Mouse (Mus musculus): ENCODE results near the gene Treml4. TPM values are rescaled to one million over a fixed set of nuclear protein-coding genes. Genes with fewer than 3 reads are reported as not detected.

Gene Treml4
- polyA plus RNA-seq, 1 experiment = 0.92 TPM

DNA sequence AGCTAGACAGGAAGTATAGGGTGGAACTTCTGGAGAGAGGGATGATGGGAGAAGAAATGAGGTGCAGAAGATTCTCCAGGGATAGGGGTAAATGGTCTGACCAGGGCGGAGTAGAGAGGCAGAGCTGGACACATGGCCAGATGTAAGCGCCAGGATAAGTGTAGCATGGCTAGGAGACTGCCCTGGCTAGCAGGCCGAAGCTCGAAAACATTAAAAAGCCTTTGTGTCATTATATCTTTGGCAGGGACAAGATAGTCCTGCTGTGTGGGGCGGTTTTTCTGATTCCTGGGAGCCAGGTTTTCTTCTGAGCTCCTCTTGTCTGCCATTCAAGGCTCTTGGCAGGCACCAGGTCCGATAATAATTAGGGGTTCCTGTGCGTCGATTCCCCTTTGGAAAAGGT is 26.5 kb upstream of the Treml4 start:
- Histone ChIP-seq H3K27me3 (replicated peaks; ENCODE audit: control insufficient read depth, insufficient read depth, low read length) (no peaks in the 10 kb centered on the region), H3K4me3 (ENCODE audit: insufficient read depth, low read depth, low read length) (no peak overlapping the region), H3K4me1 (ENCODE audit: control insufficient read depth, insufficient read depth, low read length) (no peaks in the 10 kb centered on the region), H3K27ac (ENCODE audit: insufficient read depth, low read depth, low read length) (no peak overlapping the region), H3K36me3 (ENCODE audit: control insufficient read depth, insufficient read depth, low read length) (no peaks in the 10 kb centered on the region)
- WGBS = 93% methylated on average over 8 of the region's 8 CpGs
- TF ChIP-seq CTCF (conservative IDR thresholded peaks at IDR 0.05; ENCODE audit: insufficient read depth, insufficient read length, low read depth, low read length) = no peak
- no peak for TF ChIP-seq POLR2A (IDR thresholded peaks at IDR 0.05; ENCODE audit: low read depth, low read length)
- DNase-seq = no peak

DNA sequence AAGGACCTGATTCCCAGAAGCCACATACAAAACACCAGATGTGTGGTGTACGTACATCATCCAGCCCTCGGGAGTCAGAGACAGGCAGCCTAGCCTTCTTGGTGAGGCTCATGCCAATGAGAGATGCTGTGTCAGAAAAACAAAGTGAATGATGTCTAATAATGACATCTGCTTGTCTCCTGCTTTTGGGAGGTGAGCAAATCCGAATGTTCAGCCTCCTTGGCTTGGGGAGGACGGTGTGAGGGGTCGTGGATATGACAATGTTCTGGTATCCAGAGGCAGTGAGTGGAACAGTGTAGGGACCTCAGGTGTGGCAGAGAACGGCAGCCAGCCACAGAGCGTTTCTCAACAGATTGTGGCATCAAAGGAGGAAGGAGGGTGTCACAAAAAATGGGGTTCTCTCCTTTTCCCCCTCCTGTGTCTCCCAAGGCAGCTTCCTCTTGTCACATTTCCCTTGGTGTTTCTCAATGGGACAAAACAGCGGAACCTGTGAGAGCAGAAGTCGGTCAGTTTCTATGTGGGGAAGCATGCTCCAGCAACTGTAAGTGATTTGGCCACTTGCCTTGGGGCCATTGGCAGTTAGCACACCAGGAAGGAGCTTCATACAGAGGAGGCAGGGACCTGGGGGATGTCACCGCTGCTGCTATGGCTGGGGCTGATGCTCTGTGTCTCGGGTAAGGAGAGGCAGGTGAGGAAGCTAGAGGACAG is 16.7 kb upstream of the Treml4 start, which contains the start of gene Trem3:
Gene Trem3, plus strand, starts transcription at position 557 of the 708 bp plus-strand sequence.
- no peak for DNase-seq
- Histone ChIP-seq H3K4me3 (ENCODE audit: insufficient read depth, low read depth, low read length) (no peak within 1 kb of the TSS), H3K27me3 (replicated peaks; ENCODE audit: control insufficient read depth, insufficient read depth, low read length) (no peaks in the 10 kb centered on the region), H3K27ac (ENCODE audit: insufficient read depth, low read depth, low read length) (no peak within 1 kb of the TSS), H3K4me1 (ENCODE audit: control insufficient read depth, insufficient read depth, low read length) (no peaks in the 10 kb centered on the region), H3K36me3 (ENCODE audit: control insufficient read depth, insufficient read depth, low read length) (no peaks in the 10 kb centered on the region)
- no peak for TF ChIP-seq CTCF (conservative IDR thresholded peaks at IDR 0.05; ENCODE audit: insufficient read depth, insufficient read length, low read depth, low read length)
- no peak for TF ChIP-seq POLR2A (IDR thresholded peaks at IDR 0.05; ENCODE audit: low read depth, low read length)
- WGBS = 74% methylated on average over 11 of the region's 11 CpGs

DNA sequence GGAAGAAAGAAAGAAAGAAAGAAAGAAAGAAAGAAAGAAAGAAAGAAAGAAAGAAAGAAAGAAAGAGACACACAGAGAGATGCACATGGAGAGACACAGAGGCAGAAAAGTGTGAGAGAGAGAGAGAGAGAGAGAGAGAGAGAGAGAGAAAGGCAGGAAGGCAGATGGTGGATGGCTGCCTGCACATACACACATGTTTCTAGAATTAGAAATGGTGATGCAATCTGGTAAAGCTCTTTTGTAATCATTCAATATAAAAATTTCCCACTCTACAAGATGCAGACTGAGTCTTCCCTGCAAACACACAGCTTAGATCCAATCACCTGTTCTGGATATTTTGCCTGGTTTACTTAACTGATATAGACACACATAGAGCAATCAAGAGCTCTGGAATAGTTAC is 15.1 kb upstream of the Treml4 start:
- no peak overlapping the region for H3K27ac ChIP-seq (ENCODE audit: insufficient read depth, low read depth, low read length)
- TF ChIP-seq CTCF (conservative IDR thresholded peaks at IDR 0.05; ENCODE audit: insufficient read depth, insufficient read length, low read depth, low read length) (no peak), POLR2A (IDR thresholded peaks at IDR 0.05; ENCODE audit: low read depth, low read length) (no peak)
- DNase-seq = no peak
- H3K36me3 ChIP-seq (ENCODE audit: control insufficient read depth, insufficient read depth, low read length) = no peaks in the 10 kb centered on the region
- no peaks in the 10 kb centered on the region for H3K27me3 ChIP-seq (replicated peaks; ENCODE audit: control insufficient read depth, insufficient read depth, low read length)
- H3K4me3 ChIP-seq (ENCODE audit: insufficient read depth, low read depth, low read length) = no peak overlapping the region
- no peaks in the 10 kb centered on the region for H3K4me1 ChIP-seq (ENCODE audit: control insufficient read depth, insufficient read depth, low read length)

DNA sequence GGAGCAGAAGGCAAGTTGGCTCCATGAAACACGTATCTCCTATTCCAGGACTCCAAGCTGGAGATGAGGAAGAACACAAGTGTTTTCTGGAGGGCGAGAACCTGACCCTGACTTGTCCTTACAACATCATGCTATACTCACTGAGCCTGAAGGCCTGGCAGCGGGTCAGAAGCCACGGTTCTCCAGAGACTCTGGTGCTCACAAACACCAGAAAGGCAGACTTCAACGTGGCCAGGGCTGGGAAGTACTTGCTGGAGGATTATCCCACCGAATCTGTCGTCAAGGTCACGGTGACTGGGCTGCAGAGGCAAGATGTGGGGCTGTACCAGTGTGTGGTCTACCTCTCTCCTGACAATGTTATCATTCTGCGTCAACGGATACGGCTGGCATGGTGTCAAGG is 14.6 kb upstream of the Treml4 start:
- Histone ChIP-seq H3K27me3 (replicated peaks; ENCODE audit: control insufficient read depth, insufficient read depth, low read length) (no peaks in the 10 kb centered on the region), H3K4me1 (ENCODE audit: control insufficient read depth, insufficient read depth, low read length) (no peaks in the 10 kb centered on the region), H3K36me3 (ENCODE audit: control insufficient read depth, insufficient read depth, low read length) (no peaks in the 10 kb centered on the region), H3K4me3 (ENCODE audit: insufficient read depth, low read depth, low read length) (no peak overlapping the region), H3K27ac (ENCODE audit: insufficient read depth, low read depth, low read length) (no peak overlapping the region)
- 83% methylated on average over 11 of the region's 11 CpGs for WGBS
- DNase-seq = no peak
- no peak for TF ChIP-seq POLR2A (IDR thresholded peaks at IDR 0.05; ENCODE audit: low read depth, low read length)
- TF ChIP-seq CTCF (conservative IDR thresholded peaks at IDR 0.05; ENCODE audit: insufficient read depth, insufficient read length, low read depth, low read length) = no peak

DNA sequence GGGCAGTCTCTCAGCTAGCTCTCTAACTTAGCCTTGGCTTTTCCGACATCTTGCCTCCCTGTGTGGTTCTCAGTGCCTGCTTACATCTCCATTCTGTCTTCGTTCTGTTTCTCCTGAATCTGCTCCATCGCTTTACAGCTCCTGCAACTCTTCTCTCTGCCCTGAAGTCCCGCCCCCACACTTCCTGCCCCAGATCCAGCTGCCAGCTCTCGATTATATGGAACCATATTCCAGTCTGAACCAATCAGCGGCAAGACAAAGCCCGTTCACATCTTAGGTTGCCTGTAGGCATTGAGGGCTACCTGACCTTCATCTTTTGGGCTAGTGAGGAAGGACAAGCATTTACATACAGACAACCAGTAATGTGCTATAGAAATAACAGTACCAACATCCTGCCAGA is 13.5 kb upstream of the Treml4 start:
- WGBS = 86% methylated on average over 7 of the region's 7 CpGs
- no peaks in the 10 kb centered on the region for H3K36me3 ChIP-seq (ENCODE audit: control insufficient read depth, insufficient read depth, low read length)
- TF ChIP-seq POLR2A (IDR thresholded peaks at IDR 0.05; ENCODE audit: low read depth, low read length) (no peak), CTCF (conservative IDR thresholded peaks at IDR 0.05; ENCODE audit: insufficient read depth, insufficient read length, low read depth, low read length) (no peak)
- DNase-seq = no peak
- no peak overlapping the region for H3K4me3 ChIP-seq (ENCODE audit: insufficient read depth, low read depth, low read length)
- H3K27me3 ChIP-seq (replicated peaks; ENCODE audit: control insufficient read depth, insufficient read depth, low read length) = no peaks in the 10 kb centered on the region
- H3K27ac ChIP-seq (ENCODE audit: insufficient read depth, low read depth, low read length) = no peak overlapping the region
- no peaks in the 10 kb centered on the region for H3K4me1 ChIP-seq (ENCODE audit: control insufficient read depth, insufficient read depth, low read length)

DNA sequence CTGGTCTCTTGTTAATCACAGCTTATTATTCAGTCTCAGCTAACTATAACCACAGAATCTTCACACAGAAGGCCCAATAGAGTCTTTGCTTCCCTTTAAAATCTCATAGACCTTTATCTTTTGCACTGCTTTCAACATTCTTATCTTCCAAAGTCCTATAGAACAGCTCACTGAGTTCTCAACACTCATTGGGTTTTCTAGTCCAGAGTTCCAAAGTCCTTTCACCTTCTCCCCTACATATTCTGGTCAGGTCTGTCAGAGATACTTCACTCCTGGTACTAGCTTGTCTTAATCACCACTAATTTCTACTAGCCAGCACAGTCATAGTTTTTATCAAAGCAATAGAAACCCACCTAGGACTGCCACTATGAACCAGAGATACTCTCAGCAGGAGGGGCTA is 7.5 kb upstream of the Treml4 start:
- Histone ChIP-seq H3K4me3 (ENCODE audit: insufficient read depth, low read depth, low read length) (no peak overlapping the region), H3K36me3 (ENCODE audit: control insufficient read depth, insufficient read depth, low read length) (no peaks in the 10 kb centered on the region), H3K4me1 (ENCODE audit: control insufficient read depth, insufficient read depth, low read length) (no peaks in the 10 kb centered on the region), H3K27me3 (replicated peaks; ENCODE audit: control insufficient read depth, insufficient read depth, low read length) (no peaks in the 10 kb centered on the region), H3K27ac (ENCODE audit: insufficient read depth, low read depth, low read length) (no peak overlapping the region)
- DNase-seq = no peak
- no peak for TF ChIP-seq CTCF (conservative IDR thresholded peaks at IDR 0.05; ENCODE audit: insufficient read depth, insufficient read length, low read depth, low read length)
- no peak for TF ChIP-seq POLR2A (IDR thresholded peaks at IDR 0.05; ENCODE audit: low read depth, low read length)

DNA sequence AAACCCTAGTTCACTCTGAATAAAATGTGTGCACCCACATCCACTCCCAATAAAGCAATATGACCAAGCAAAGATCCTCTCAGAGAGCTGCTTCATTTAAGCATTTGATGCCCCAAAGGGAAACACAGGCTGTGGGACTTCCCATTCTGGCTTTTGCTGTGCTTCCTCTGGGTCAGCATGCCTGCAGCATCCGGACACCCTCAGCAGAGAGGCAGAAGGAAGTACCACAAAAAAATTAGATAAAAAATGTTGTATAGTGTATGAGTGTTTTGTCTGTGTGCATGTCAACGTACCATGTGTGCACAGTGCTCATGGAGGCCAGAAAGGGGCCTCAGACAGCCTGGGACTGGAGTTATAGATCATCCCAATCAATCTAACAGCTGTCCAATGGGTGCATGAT is 2.2 kb upstream of the Treml4 start:
- Histone ChIP-seq H3K27ac (ENCODE audit: insufficient read depth, low read depth, low read length) (no peak overlapping the region), H3K4me1 (ENCODE audit: control insufficient read depth, insufficient read depth, low read length) (no peaks in the 10 kb centered on the region), H3K27me3 (replicated peaks; ENCODE audit: control insufficient read depth, insufficient read depth, low read length) (no peaks in the 10 kb centered on the region), H3K36me3 (ENCODE audit: control insufficient read depth, insufficient read depth, low read length) (no peaks in the 10 kb centered on the region), H3K4me3 (ENCODE audit: insufficient read depth, low read depth, low read length) (no peak overlapping the region)
- DNase-seq = peak; percentile 8
- no peak for TF ChIP-seq POLR2A (IDR thresholded peaks at IDR 0.05; ENCODE audit: low read depth, low read length)
- no peak for TF ChIP-seq CTCF (conservative IDR thresholded peaks at IDR 0.05; ENCODE audit: insufficient read depth, insufficient read length, low read depth, low read length)
- 79% methylated on average over 2 of the region's 2 CpGs for WGBS
